Mouse (Mus musculus) heart, embryonic 10.5 days (tissue): ENCODE results near the gene Map3k12. TPM values are rescaled to one million over a fixed set of nuclear protein-coding genes. Genes with fewer than 3 reads are reported as not detected.

ENCODE experiments used
- DNase-seq: peaks from one replicate; pipeline ENCODE4 v3.0.0-alpha.2; 2017; ENCODE audit warnings: low spot score
- H3K27ac ChIP-seq: fragments of 300-500 bp; sonication (generic); 2 replicates; pipeline ENCODE4 v1.5.1; 2016; ENCODE audit warnings: mild to moderate bottlenecking
- H3K27me3 ChIP-seq: fragments of 300-500 bp; sonication (generic); 2 replicates; pipeline ENCODE4 v1.6.1; 2016; ENCODE audit warnings: mild to moderate bottlenecking; ENCODE audit not compliant: poor library complexity, insufficient read depth, severe bottlenecking
- H3K36me3 ChIP-seq: fragments of 300-500 bp; sonication (generic); 2 replicates; pipeline ENCODE4 v1.6.1; 2016; ENCODE audit warnings: mild to moderate bottlenecking, moderate library complexity
- H3K4me1 ChIP-seq: fragments of 300-500 bp; sonication (generic); 2 replicates; pipeline ENCODE4 v1.6.1; 2016; ENCODE audit warnings: mild to moderate bottlenecking
- H3K4me3 ChIP-seq: fragments of 300-500 bp; sonication (generic); 2 replicates; pipeline ENCODE4 v1.5.1; 2016; ENCODE audit warnings: mild to moderate bottlenecking, moderate library complexity
- H3K9me3 ChIP-seq: fragments of 300-500 bp; sonication (generic); 2 replicates; pipeline ENCODE4 v1.6.1; 2016; ENCODE audit warnings: mild to moderate bottlenecking, moderate library complexity
- WGBS: fragments of 180-500 bp; shearing (Covaris S2); methylation state at CpG from one replicate; pipeline ENCODE4 v1.1.7; 2016; 5-methylcytosine and 5-hydroxymethylcytosine counted together
- polyA plus RNA-seq: library from polyadenylated mRNA; unstranded; fragments of >200 nt; fragmentation: Nextera tagmentation; extraction: Ambion mirVana; gene quantifications from 2 replicates; pipeline ENCODE4 v1.2.1, GENCODE M21; 2016

Gene Map3k12
- polyA plus RNA-seq, 1 experiment from 2014 or later = 19.7 TPM

DNA sequence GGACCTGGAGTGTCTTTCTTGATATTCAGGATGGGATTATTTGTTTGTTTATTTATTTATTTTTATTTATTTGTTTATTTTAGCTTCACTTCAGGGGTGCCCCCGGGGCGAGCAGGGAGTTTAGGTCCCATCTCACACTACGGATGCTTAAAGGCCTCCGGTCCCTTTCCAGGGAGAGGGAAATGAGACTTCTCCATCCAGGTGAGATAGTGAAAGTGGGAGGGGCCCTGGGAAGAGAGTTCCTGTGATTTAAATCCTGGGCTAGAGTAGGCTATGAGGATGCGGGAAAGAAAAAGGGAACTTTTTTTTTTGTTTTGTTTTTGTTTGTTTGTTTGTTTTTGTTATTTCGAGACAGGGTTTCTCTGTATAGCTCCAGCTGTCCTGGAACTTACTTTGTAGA lies 57.5 kb downstream of the Map3k12 start:
- Histone ChIP-seq H3K36me3 (peaks cover 12% of the 10 kb centered on the region), H3K4me3 (peak overlapping the region; percentile 64), H3K4me1 (peaks cover 19% of the 10 kb centered on the region), H3K27me3 (no peaks in the 10 kb centered on the region), H3K27ac (peak overlapping the region; percentile 83), H3K9me3 (no peaks in the 10 kb centered on the region)
- DNase-seq = no peak
- 26% methylated on average over 6 of the region's 6 CpGs for WGBS

DNA sequence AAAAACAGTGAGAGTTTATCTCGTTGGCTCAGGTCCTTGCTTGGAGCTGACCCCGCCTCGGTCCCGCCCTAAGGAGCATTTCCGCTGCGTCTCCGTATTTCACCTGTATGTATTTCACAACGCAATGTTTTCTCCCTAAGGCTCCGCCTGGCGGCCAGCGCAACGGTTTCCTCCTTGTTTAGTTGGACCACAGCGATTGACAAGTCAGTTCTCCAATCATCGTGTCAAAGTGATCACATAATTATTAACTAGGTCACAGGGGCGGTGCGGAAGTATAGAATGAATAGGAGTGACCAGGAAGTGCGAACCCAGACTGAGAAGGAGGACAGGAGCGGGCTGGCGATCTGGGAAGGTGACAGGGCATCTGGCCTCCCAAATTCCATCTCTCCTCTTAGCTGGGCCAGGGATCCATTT lies 58.0 kb downstream of the Map3k12 start, which contains the start of gene Prr13:
Gene Prr13, plus strand, starts transcription at position 125 of the 414 bp plus-strand sequence.
- H3K36me3 ChIP-seq = peaks cover 12% of the 10 kb centered on the region
- peak within 1 kb of the TSS; percentile 83 for H3K27ac ChIP-seq
- peaks cover 22% of the 10 kb centered on the region for H3K4me1 ChIP-seq
- WGBS = under 1% methylated on average over 19 of the region's 19 CpGs
- no peaks in the 10 kb centered on the region for H3K9me3 ChIP-seq
- H3K4me3 ChIP-seq = peak within 1 kb of the TSS; percentile 64
- no peaks in the 10 kb centered on the region for H3K27me3 ChIP-seq
- DNase-seq = peak; percentile 97

DNA sequence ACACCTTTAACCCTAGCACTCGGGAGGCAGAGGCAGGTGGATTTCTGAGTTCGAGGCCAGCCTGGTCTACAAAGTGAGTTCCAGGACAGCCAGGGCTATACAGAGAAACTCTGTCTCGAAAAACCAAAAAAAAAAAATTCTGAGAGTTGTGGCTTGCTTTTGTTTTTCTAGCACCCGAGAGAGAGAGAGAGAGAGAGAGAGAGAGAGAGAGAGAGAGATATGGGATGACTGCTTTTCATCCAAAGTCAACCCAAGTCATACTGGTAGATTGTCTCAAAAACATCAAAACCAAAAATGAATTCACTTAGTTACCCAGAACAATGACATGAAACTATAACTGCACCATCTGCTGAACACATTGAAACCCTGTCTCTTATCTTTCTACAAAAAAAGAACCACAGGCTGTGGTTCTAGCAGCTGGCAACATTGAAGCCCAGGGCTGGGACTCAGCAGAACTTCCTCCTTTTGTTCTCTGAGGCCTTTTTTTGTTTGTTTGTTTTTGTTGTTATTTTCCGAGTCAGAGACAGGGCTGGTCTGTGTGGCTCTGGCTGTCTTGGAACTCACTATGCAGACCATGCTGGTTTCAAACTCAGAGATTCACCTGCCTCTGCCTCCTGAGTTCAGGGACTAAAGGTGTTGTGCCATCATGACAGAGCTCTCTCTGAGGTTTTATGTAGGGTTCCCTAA lies 58.7 kb downstream of the Map3k12 start:
- H3K27me3 ChIP-seq = no peaks in the 10 kb centered on the region
- H3K27ac ChIP-seq = peak overlapping the region; percentile 83; the same call in 1 of the 2 replicates
- peaks cover 24% of the 10 kb centered on the region for H3K4me1 ChIP-seq
- peak overlapping the region; percentile 64 for H3K4me3 ChIP-seq
- H3K36me3 ChIP-seq = peaks cover 7% of the 10 kb centered on the region
- no peak for DNase-seq
- WGBS = 71% methylated on average over 5 of the region's 5 CpGs
- H3K9me3 ChIP-seq = no peaks in the 10 kb centered on the region

DNA sequence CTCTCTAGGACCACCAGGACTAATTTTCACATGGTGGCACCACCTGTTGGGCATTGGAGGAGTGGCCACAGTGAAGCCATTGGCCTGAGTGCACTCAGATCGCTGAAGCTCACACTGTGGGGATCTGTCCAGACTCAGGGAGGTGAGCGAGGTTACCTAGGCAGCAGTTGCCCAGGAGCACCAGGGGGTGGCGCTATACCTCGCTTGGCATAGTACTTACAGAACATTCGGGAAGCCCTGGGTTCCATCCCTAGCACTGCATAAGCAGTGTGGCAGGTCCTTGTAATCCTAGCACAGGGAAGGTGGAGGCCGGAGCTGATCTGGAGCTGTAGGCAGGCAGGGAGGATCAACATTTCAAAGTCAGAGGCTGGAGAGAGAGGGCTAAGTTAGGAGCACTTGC lies 60.9 kb downstream of the Map3k12 start:
- no peaks in the 10 kb centered on the region for H3K27me3 ChIP-seq

DNA sequence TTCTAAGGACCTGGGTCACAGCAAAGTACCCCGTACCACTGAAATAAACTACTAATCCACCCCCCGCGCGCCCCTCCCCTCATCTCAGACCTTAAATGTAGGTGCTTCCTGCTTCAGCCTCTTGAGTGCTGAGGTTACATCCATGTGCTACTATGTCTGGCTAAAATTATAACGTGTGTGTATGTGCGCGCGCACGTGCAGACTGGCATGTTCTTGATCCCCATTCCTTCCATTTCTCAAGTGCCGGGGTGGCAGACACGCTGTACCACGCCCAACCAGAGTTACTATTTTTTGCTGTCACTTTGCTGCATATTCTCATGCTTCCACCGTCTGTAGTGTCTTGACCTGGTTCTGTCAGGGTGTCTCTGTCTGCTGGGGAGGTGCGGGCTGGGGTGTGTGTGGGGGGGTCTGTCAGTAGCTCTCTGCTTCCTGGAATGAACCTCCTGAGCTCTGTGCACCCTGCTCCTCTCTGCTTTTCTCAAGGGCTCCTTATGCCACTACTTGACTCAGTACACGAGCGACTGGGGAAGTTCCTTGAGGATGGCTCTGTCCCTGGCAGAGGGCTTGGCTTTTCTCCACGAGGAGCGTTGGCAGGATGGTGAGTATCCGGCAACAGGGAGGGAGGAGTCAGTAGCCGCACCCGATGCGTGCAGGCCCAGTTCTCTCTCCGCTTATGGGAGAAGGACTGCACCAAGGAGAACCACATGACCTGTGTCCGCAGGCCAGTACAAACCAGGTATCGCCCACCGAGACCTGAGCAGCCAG lies 65.0 kb downstream of the Map3k12 start:
- no peak overlapping the region for H3K27ac ChIP-seq
- no peak for DNase-seq
- H3K27me3 ChIP-seq = no peaks in the 10 kb centered on the region
- WGBS = 72% methylated on average over 26 of the region's 26 CpGs
- H3K4me1 ChIP-seq = peaks cover 25% of the 10 kb centered on the region
- no peaks in the 10 kb centered on the region for H3K36me3 ChIP-seq
- no peak overlapping the region for H3K4me3 ChIP-seq
- no peaks in the 10 kb centered on the region for H3K9me3 ChIP-seq

More for the DNA sequence above, 60.9 kb downstream of the Map3k12 start:
- H3K4me3 ChIP-seq = no peak overlapping the region
- H3K9me3 ChIP-seq = no peaks in the 10 kb centered on the region
- H3K36me3 ChIP-seq = no peaks in the 10 kb centered on the region
- DNase-seq = no peak
- no peak overlapping the region for H3K27ac ChIP-seq
- H3K4me1 ChIP-seq = peaks cover 34% of the 10 kb centered on the region
- WGBS = 36% methylated on average over 6 of the region's 6 CpGs

DNA sequence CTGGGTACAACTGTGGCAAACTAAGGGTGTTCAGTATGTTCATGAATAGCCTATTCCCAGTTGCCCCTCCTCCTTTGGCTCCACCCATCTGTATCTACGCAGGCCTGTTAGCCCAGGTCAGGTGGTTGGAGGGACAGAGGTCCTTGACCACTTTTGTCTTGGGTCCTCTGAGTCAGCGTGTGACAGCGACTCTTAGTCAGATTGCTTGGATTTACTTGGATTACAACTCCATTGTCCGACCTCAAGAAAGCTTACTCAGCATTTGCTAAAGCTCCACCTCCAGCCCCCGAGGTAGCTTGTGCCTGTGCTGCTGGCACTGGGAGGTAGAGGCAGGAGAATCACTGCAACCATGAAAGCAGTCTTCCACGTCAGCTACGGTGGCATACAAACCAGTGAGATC lies 65.9 kb downstream of the Map3k12 start:
- Histone ChIP-seq H3K36me3 (no peaks in the 10 kb centered on the region), H3K27me3 (no peaks in the 10 kb centered on the region), H3K4me3 (no peak overlapping the region), H3K9me3 (no peaks in the 10 kb centered on the region), H3K4me1 (peaks cover 34% of the 10 kb centered on the region), H3K27ac (no peak overlapping the region)
- 44% methylated on average over 7 of the region's 7 CpGs for WGBS
- DNase-seq = no peak

DNA sequence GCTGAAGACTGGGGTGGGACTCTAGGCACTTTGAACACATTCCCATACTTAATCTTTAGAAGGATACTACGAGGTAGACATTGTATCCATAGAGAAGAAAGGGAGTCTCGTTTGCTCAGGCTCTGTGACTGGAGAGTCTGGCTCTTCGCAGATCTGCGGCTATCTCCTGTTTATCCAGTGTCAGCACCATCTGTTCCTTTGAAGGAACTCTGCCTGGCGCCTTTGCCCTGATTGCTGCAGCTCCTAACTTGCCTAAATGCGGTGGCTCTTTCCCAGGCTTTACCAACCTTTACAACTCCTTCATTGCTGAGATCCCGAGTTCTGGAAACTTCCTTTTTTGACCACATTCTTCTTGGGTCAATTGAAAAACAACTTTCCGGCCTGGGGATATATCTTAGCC lies 67.5 kb downstream of the Map3k12 start:
- WGBS = 35% methylated on average over 8 of the region's 8 CpGs
- no peaks in the 10 kb centered on the region for H3K9me3 ChIP-seq
- peaks cover 42% of the 10 kb centered on the region for H3K4me1 ChIP-seq
- no peak overlapping the region for H3K27ac ChIP-seq
- DNase-seq = no peak
- H3K4me3 ChIP-seq = no peak overlapping the region
- no peaks in the 10 kb centered on the region for H3K27me3 ChIP-seq
- no peaks in the 10 kb centered on the region for H3K36me3 ChIP-seq

Other genes with a start within 250 kb of the Map3k12 start
- 0.23 TPM in 1 of 2 replicates, not detected in the other for gene Gm9918, start 246.5 kb downstream of the Map3k12 start, polyA plus RNA-seq
- gene Mfsd5, start 237.6 kb downstream of the Map3k12 start, polyA plus RNA-seq = 55.7 and 63.4 TPM in 2 replicates
- gene Espl1, start 220.8 kb downstream of the Map3k12 start, polyA plus RNA-seq = 35.8 and 40.9 TPM in 2 replicates
- 260 and 282 TPM in 2 replicates for gene Pfdn5, start 190.9 kb downstream of the Map3k12 start, polyA plus RNA-seq
- gene Myg1, start 185.4 kb downstream of the Map3k12 start, polyA plus RNA-seq = 80.5 and 94.3 TPM in 2 replicates
- 87.7 and 96.4 TPM in 2 replicates for gene Aaas, start 166.3 kb downstream of the Map3k12 start, polyA plus RNA-seq
- gene Sp7, start 149.9 kb downstream of the Map3k12 start, polyA plus RNA-seq = 0.37 and 1.5 TPM in 2 replicates
- gene Sp1, start 110.9 kb downstream of the Map3k12 start, polyA plus RNA-seq = 5.7 and 7.6 TPM in 2 replicates
- gene Amhr2, start 71.7 kb downstream of the Map3k12 start, polyA plus RNA-seq = 1.6 and 2.4 TPM in 2 replicates
- gene Prr13, start 58.0 kb downstream of the Map3k12 start, polyA plus RNA-seq = 82.8 and 101 TPM in 2 replicates
- 143 and 183 TPM in 2 replicates for gene Pcbp2, start 46.5 kb downstream of the Map3k12 start, polyA plus RNA-seq
- gene Gm10337, start 13.3 kb downstream of the Map3k12 start, polyA plus RNA-seq = not detected in 2 replicates
- 127 and 140 TPM in 2 replicates for gene Tarbp2, start 1.1 kb upstream of the Map3k12 start, polyA plus RNA-seq
- 0.88 and 0.99 TPM in 2 replicates for gene Npff, start 7.9 kb upstream of the Map3k12 start, polyA plus RNA-seq
- gene Gm28047, start 108.0 kb upstream of the Map3k12 start, polyA plus RNA-seq = 0.42 TPM in 1 of 2 replicates, not detected in the other
- 24.3 and 26.6 TPM in 2 replicates for gene Atf7, start 108.4 kb upstream of the Map3k12 start, polyA plus RNA-seq
- gene Atp5g2, start 155.3 kb upstream of the Map3k12 start, polyA plus RNA-seq = 64.8 and 67.3 TPM in 2 replicates
- 34.2 and 39.2 TPM in 2 replicates for gene Calcoco1, start 205.1 kb upstream of the Map3k12 start, polyA plus RNA-seq